Mouse (Mus musculus): ENCODE measurements around the gene Slc35c1. TPM values are rescaled to one million over a fixed set of nuclear protein-coding genes. Genes with fewer than 3 reads are reported as not detected.
A peak's percentile ranks its signal among the peaks of the same experiment; 100 is the strongest.

Gene Slc35c1
- 10 to 100 TPM; 20.5 to 22.1 TPM for total RNA-seq (2021)
- long read RNA-seq, experiment 1, transcript Slc35c1-201 (2 exons, 3,139 nt), result major isoform, 29 of 33 reads
- long read RNA-seq, experiment 1, partial matches to known transcripts, result 0 of 33 reads
- long read RNA-seq, experiment 1, other reads (novel, unspliced or antisense), result 1 of 33 reads
- long read RNA-seq, experiment 2, transcript Slc35c1-201 (2 exons, 3,139 nt), result major isoform, 13 of 17 reads
- long read RNA-seq, experiment 2, partial matches to known transcripts, result 3 of 17 reads
- long read RNA-seq, experiment 2, other reads (novel, unspliced or antisense), result 0 of 17 reads

DNA sequence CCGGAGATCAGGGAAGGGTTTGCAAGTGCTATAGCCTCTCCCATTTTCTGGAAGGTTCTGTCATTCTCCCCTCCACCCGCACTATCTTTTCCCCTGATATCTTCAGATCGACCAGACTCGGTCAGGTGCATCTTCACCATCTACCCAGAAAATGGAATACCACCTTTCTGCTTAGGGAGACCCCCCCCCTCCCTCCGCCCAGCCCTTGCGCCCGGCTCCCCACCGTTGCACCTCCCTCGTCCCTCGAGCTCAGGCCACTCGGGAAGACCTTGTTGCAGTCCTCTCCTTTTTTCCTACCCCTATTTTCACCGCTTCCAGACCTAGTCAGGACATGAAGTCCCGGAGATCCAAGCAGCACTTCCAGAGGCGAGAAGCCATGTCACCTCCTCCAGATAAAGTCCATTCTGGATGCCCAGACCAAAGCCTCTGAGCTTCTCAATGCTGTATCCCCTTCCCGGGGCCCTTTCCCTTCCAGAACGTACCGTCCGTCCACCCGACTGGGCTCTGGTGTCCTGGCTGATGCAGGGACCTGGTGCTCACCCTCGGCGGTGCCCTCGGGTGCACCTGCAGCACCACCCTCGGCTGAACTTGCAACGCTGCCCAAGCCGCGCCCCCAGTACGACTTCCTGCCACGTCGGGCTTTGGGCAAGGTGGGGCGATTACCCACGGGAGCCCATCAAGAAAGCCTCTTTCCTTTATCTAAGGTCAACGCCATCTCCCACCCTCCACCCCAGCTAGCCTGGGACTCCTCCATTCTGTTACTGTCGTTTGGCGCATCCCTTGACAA lies at the start of gene Slc35c1:
TSS of gene Slc35c1 (minus strand) at position 618 of the 787 bp plus-strand sequence.
- intact Hi-C loops (cut with DNase I), result no loop called here

GRCm38 (mm10) chr2:92505291-92505690 lies 45.0 kb upstream of the Slc35c1 start:
- DNase-seq (ENCODE audit: low spot score in 2 of 2), result no peak
- intact Hi-C loops (cut with DNase I), result no loop called here

More for the DNA sequence above, at the start of gene Slc35c1:
- no peak for DNase-seq (ENCODE audit: low spot score in 2 of 2)

DNA sequence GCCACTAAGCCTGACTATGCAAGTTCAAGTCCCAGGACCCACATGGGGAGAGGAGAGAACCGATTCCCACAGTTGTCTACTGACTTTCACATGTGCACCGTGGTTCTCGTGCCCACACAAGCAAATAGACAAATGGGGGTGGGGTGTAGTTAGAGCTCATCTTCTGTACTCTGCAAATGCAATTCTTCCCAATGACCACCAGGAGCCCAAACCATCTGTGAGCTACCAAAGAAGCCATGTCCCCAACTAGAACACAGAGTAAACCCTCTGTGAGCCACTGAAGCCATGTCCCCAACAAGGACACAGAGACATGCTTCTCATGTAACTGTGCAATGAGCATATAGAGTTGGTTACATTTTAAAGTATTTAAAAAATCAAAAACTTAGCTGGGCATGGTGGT lies 43.1 kb upstream of the Slc35c1 start:
- no peak for DNase-seq (ENCODE audit: low spot score in 2 of 2)
- intact Hi-C loops (cut with DNase I), result no loop called here

DNA sequence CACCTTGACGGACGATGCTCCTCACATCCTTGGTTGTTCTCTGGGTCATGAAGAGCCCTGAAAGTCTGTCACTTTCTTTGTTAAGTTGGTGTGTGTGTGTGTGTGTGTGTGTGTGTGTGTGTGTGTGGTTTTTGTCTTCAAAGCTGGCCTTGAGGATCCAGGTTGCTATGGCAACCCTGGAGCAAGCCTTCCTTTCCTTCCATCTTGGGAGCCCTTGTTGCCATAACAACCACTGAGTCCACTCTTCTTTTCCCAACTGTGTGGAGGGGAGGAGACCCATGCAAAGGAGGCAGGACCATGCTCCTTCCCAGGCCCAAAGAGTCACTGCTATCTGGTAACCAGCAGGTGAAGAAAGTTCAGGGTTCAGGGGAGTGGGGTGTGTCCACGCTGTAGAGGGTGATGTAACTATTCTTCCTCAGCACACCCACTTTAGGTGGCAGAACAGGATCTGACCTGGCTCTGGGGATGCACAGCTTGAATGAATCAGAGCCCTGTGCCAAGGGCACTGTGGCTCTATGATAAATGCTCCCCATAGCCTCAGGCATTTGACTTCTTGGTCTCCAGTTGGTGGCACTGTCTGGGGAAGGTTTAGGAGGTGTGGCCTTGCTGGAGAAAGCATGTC lies 39.5 kb upstream of the Slc35c1 start:
- intact Hi-C loops (cut with DNase I), result no loop called here
- peak; percentile 78 to 94 for DNase-seq (ENCODE audit: low spot score in 2 of 2)

- DNase-seq (ENCODE audit: low spot score in 2 of 2), result no peak
- intact Hi-C loops (cut with DNase I), result no loop called here
Measured at GRCm38 (mm10) chr2:92497112-92497511, 36.8 kb upstream of the Slc35c1 start.

- DNase-seq (ENCODE audit: low spot score in 2 of 2), result no peak
- intact Hi-C loops (cut with DNase I), result no loop called here
Measured at GRCm38 (mm10) chr2:92496681-92497080, 36.3 kb upstream of the Slc35c1 start.

- no peak for DNase-seq (ENCODE audit: low spot score in 2 of 2)
- intact Hi-C loops (cut with DNase I), result no loop called here
Measured at GRCm38 (mm10) chr2:92494956-92495355, 34.6 kb upstream of the Slc35c1 start.

DNA sequence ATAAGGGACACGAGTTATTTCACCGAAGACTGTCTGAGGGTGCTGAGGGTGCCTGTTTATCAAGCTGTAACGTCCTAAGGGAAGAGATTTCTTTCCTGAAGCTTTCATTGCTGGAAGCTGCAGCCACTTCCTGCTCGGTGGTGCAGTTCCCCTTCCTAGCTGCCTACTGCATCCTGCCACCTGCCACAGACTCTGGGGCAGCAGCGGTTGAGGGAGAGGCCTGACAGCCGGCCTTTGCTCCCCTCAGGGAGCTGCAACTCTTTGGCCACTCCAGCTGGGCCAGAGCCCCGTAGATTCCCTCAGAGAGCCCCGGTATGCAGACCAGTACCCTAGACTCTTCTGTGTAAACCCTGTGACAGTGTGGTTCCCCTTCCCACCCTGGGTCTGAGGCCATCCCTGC lies 34.1 kb upstream of the Slc35c1 start:
- intact Hi-C loops (cut with DNase I), result no loop called here
- no peak for DNase-seq (ENCODE audit: low spot score in 2 of 2)

- DNase-seq (ENCODE audit: low spot score in 2 of 2), result no peak
- intact Hi-C loops (cut with DNase I), result no loop called here
Measured at GRCm38 (mm10) chr2:92493656-92494390, 33.5 kb upstream of the Slc35c1 start.

- peak; percentile 46 to 76 for DNase-seq (ENCODE audit: low spot score in 2 of 2)
- intact Hi-C loops (cut with DNase I), result no loop called here
Measured at GRCm38 (mm10) chr2:92491950-92492501, 31.7 kb upstream of the Slc35c1 start.

DNA sequence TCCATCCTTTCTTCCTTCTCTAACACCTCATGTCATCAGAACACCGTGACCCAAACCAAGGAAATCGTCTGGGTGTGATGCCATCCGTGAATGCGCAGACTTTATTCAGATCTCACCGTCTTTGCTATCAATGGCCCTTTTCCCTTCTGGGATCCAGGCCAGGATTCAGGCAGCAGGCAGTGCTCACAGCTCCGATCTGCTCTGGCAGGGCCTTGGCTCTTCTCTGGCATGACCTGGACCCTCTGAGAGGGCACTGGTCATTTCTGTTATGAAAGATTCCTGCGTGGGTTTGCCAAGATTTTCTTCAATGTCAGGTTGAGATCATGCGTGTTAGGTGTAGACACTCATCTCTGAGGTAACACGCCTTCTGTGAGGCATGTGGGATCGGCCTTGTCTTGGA lies 30.2 kb upstream of the Slc35c1 start:
- DNase-seq (ENCODE audit: low spot score in 2 of 2), result no peak
- intact Hi-C loops (cut with DNase I), result no loop called here

- DNase-seq (ENCODE audit: low spot score in 2 of 2), result no peak
- intact Hi-C loops (cut with DNase I), result loop anchor here (2.0 to 5.0 kb wide), 3 partner anchors 111 to 353 kb away; partner anchors contain the start of gene Chst1
Measured at GRCm38 (mm10) chr2:92487791-92488190, 27.5 kb upstream of the Slc35c1 start.

DNA sequence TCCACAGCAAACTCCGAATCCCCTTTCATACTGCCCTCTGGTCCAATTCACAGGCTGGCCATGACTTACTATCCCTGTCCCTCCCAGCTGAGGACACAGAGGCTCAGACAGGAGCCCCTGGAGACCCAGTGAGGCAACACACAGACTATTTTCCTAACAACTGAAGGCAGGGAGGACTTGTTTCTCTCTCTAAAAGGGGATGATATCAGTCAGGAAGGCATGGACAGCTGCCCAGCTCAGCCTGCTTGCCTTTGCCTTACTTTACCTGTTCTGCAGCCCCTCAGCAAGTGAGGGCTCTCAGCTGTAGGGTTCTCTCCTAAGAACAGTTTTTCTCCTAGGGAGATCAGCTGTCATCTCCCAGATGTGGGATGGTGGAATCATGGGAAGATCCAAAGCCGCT lies 26.6 kb upstream of the Slc35c1 start:
- no peak for DNase-seq (ENCODE audit: low spot score in 2 of 2)
- intact Hi-C loops (cut with DNase I), result loop anchor here (2.0 to 5.0 kb wide), 3 partner anchors 112 to 354 kb away; partner anchors contain the start of gene Chst1

- DNase-seq (ENCODE audit: low spot score in 2 of 2), result peak; percentile 80 to 90
- intact Hi-C loops (cut with DNase I), result loop anchor here (2.0 to 5.0 kb wide), 3 partner anchors 112 to 354 kb away; partner anchors contain the start of gene Chst1
Measured at GRCm38 (mm10) chr2:92486403-92486802, 26.1 kb upstream of the Slc35c1 start.

DNA sequence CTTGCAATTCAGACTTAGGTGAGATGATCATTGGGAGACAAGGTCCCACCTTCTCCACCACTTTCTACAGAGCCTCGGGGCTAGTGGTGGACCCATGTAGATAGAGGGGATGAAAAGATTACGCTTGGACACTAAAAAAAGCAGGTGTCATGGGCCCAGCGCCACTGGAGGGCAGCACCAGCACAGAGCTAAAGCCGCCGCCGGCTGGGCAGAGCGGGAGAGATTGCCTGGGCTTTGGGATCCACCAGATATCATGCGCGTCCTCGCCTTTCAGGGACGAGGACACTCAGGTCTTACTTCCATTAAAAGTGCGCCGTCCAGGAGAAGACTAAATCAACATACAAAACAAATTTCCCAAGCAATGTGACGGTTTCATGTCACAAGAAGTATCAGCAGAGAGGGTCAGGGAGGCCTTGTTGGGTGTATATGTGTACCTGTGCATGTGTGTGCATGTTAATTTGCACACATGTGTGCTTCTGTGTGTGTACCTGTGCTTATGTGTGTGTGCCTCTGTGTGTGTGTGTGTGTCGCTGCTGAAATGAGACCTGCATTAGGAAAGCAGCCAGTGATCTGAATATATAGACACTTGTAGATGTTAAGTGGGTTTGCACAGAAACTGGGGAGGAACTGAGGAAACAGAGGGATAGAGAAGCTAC lies 25.4 kb upstream of the Slc35c1 start:
- intact Hi-C loops (cut with DNase I), result loop anchor here (1.0 to 5.0 kb wide), 4 partner anchors 113 to 355 kb away; partner anchors contain the start of gene Chst1

DNA sequence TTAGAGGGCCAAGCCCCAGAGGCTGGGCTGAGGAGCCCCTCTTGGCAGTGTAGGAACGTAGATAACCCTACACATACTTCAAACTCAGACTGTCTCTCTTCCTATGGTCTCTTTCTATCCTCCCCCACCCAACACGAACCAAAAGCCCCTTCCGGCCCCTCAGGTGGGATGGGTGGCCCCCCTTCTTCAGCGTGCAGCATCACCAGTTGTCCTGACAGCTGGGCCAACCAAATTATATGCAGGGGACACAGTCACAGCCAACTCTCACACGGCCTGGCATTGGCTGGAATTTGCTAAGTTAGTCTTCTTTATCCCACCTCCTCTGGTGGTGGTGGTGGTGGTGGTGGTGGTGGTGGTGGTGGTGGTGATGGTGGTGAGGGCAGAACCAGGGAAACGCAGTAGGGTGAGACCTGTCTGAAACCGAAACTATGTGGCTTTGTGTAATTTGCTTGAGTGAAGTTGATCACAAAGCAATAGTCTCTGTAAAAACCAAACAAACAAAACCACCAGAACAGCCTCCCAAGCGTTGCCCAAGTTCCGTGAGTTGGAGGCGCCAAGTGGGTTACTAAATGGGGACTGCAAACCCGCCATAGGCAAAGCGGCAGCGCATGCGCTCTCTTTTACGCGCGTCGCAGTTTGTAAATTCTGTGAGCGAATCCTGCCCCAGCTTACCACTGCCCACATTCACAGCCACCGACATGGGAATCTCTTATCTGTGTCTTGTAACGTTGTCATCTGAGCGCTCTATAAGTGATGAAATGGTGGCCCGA lies 24.1 kb upstream of the Slc35c1 start:
- intact Hi-C loops (cut with DNase I), result loop anchor here (1.0 to 5.0 kb wide), 2 partner anchors 208 to 327 kb away; no protein-coding TSS in a partner anchor
- DNase-seq (ENCODE audit: low spot score in 2 of 2), result peak in 1 of 2 experiments; percentile 45

More for the DNA sequence above, 25.4 kb upstream of the Slc35c1 start:
- DNase-seq (ENCODE audit: low spot score in 2 of 2), result peak; percentile 76 to 85

DNA sequence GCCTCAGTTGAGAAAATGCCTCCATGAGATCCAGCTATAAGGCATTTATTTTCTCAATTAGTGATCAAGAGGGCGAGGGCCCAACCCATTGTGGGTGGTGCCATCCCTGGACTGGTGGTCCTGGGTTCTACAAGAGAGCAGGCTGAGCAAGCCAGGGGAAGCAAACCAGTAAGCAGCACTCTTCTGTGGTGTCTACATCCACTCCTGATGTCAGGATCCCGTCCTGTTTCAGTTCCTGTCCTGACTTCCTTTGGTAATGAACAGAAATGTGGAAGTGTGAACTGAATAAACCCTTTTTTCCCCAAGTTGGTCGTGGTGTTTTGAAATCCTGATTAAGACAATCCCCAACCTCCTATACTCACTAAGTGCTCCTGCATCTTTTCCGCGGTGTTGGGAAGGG lies 23.2 kb upstream of the Slc35c1 start:
- no peak for DNase-seq (ENCODE audit: low spot score in 2 of 2)
- intact Hi-C loops (cut with DNase I), result no loop called here

- DNase-seq (ENCODE audit: low spot score in 2 of 2), result no peak
- intact Hi-C loops (cut with DNase I), result no loop called here
Measured at GRCm38 (mm10) chr2:92482551-92482950, 22.2 kb upstream of the Slc35c1 start.

Measured in left cerebral cortex, postnatal 14 days (tissue).